Mouse (Mus musculus) olfactory bulb, adult 2 months (tissue): ENCODE measurements around the gene Cep152. TPM values are rescaled to one million over a fixed set of nuclear protein-coding genes. Genes with fewer than 3 reads are reported as not detected.

ENCODE experiments used
- H3K27ac ChIP-seq: fragments of 200-500 bp; 2 replicates; pipeline ENCODE4 v1.5.1; 2012; ENCODE audit warnings: low read depth, low read length; ENCODE audit not compliant: insufficient read depth
- H3K4me1 ChIP-seq: fragments of 200-500 bp; 2 replicates; pipeline ENCODE4 v1.6.1; 2012; ENCODE audit warnings: low read length; ENCODE audit not compliant: control insufficient read depth, insufficient read depth
- H3K4me3 ChIP-seq: fragments of 200-500 bp; 2 replicates; pipeline ENCODE4 v1.5.1; 2012; ENCODE audit warnings: mild to moderate bottlenecking, low read depth, low read length, moderate library complexity; ENCODE audit not compliant: insufficient read depth
- CTCF ChIP-seq: fragments of 200-500 bp; IDR thresholded peaks from 2 replicates; pipeline ENCODE4 v1.5.1; 2012; ENCODE audit warnings: low read depth, mild to moderate bottlenecking, low read length, moderate library complexity; ENCODE audit not compliant: insufficient read depth
- POLR2A ChIP-seq: fragments of 200-500 bp; IDR thresholded peaks from 2 replicates; pipeline ENCODE4 v1.6.1; 2012; ENCODE audit warnings: mild to moderate bottlenecking, low read depth, low read length, moderate library complexity; ENCODE audit not compliant: insufficient read depth
- WGBS: fragments of 180-500 bp; shearing (Covaris S2); methylation state at CpG from one replicate; pipeline ENCODE4 v1.1.7; 2018; 5-methylcytosine and 5-hydroxymethylcytosine counted together
- polyA plus RNA-seq: library from polyadenylated mRNA; stranded (reverse); fragments of >200 nt; gene quantifications from 2 replicates; pipeline ENCODE4 v1.2.4, GENCODE M21; 2012; ENCODE audit warnings: low replicate concordance; ENCODE audit not compliant: missing spikeins, insufficient read depth, insufficient read length

Gene Cep152
- polyA plus RNA-seq, 1 experiment, result not detected

DNA sequence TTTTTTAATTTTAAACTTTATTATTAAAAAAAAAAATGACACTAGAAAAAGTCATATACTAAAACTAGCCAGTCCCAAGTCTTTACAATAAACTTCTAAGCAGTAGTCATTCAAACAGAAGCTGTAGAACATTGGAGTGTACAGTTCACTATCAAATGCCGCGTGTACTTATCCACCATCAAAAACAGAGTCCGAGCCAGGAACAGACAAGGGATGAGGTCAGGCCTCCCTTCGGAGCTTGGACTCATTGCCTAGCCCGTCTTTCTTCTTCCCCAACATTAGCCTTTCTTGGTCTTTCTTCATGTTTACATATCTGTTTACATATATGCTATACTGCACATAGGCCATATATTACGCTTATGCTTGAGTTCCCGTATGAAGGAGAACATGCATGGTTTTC lies 9.5 kb downstream of the Cep152 start:
- Histone ChIP-seq H3K4me3 (no peak overlapping the region), H3K4me1 (no peaks in the 10 kb centered on the region), H3K27ac (no peak overlapping the region)
- WGBS, result 94% methylated on average over 7 of the region's 7 CpGs
- TF ChIP-seq CTCF (no peak), POLR2A (no peak)

DNA sequence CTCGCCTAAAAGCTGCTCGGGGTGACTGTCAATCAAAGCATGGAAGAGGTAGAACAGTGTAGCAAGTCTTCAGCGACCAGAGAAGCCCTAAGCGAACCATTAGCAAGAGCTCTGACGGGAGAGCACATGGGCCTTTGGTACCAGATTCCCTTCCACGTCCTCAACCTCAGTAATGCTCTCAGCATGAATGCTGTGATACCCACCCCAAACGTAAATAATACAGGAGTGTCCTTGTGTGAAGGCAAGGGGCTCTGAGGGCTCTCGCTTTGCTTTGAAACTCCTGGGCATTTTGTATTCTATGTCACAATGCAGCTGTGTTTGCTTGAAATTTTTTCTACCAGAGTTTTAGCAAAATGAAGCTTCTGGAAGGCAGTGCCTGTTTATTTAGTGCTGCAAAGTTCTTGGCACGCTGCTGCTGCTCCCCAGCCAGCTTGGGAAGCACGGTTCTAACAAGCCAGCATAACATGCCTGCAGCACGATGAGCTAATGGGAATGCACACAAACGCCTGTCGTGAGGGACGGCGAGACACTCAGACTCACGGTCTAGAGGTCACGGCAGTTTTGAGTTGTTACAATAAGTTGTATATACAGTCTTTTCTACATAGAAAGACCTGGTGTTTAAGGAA lies 18.6 kb downstream of the Cep152 start:
- Histone ChIP-seq H3K4me3 (no peak overlapping the region), H3K4me1 (peaks cover 4% of the 10 kb centered on the region; the same call in 1 of the 2 replicates), H3K27ac (no peak overlapping the region)
- TF ChIP-seq POLR2A (no peak), CTCF (no peak)
- WGBS, result 38% methylated on average over 17 of the region's 17 CpGs

- no peak overlapping the region for H3K27ac ChIP-seq
- H3K4me1 ChIP-seq, result peaks cover 4% of the 10 kb centered on the region; the same call in 1 of the 2 replicates
- no peak overlapping the region for H3K4me3 ChIP-seq
- TF ChIP-seq CTCF (0 out of 2 replicates have a peak, but pooled peaks have one; percentile 16), POLR2A (no peak)
- 75% methylated on average over 7 of the region's 7 CpGs for WGBS
Measured at GRCm38 (mm10) chr2:125604646-125605045, 20.3 kb downstream of the Cep152 start.

GRCm38 (mm10) chr2:125602970-125603369 lies 21.9 kb downstream of the Cep152 start:
- H3K4me3 ChIP-seq, result no peak overlapping the region
- H3K4me1 ChIP-seq, result peaks cover 7% of the 10 kb centered on the region
- H3K27ac ChIP-seq, result no peak overlapping the region
- TF ChIP-seq CTCF (no peak), POLR2A (no peak)
- WGBS, result 96% methylated on average over 3 of the region's 3 CpGs

DNA sequence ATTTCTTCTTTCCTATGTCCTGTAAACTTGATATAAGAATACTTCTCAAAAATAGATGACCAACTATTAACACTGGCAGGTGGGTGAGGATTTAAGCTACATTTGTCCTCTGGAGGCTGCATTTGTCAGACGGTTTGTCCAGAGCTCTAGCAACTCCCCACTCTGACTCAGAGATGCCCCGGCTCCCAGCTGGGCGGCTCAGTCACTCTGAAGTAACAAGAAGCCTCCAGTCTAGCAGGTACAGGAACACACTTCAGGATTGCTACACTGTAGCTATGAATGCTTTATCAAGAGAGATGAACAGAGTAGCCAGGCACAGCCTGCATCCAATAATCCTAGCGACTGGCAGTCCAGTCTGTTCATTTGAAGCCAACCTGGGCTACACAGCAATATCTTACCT lies 26.0 kb downstream of the Cep152 start:
- no peak overlapping the region for H3K4me3 ChIP-seq
- TF ChIP-seq CTCF (no peak), POLR2A (no peak)
- 70% methylated on average over 4 of the region's 4 CpGs for WGBS
- H3K27ac ChIP-seq, result no peak overlapping the region
- H3K4me1 ChIP-seq, result peaks cover 2% of the 10 kb centered on the region; the same call in 1 of the 2 replicates

DNA sequence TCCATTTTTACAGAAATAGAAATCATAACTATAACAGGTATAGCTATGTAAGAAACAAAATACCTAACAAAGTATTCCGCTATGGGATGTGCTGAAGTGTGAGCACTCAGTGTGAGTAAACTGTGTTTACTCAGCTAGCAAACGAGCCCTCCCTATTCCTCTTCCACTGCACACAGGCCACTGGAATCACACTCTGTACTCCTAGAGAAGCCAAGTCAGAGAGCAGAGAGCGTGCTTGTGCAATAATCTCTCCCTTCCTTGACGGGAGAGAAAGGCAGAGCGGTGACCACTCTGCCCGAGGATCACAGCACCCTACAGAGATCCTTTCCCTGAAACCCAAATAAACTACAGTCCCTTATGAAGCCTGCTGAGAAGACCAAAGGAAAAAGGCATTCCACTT lies 26.7 kb downstream of the Cep152 start:
- no peak overlapping the region for H3K4me3 ChIP-seq
- TF ChIP-seq POLR2A, result no peak
- TF ChIP-seq CTCF, result no peak
- peaks cover 2% of the 10 kb centered on the region; the same call in 1 of the 2 replicates for H3K4me1 ChIP-seq
- 56% methylated on average over 6 of the region's 6 CpGs for WGBS
- H3K27ac ChIP-seq, result no peak overlapping the region

- TF ChIP-seq POLR2A (no peak), CTCF (no peak)
- Histone ChIP-seq H3K4me1 (peaks cover 2% of the 10 kb centered on the region; the same call in 1 of the 2 replicates), H3K4me3 (no peak overlapping the region), H3K27ac (no peak overlapping the region)
- WGBS, result 90% methylated on average over 12 of the region's 12 CpGs
Measured at GRCm38 (mm10) chr2:125594786-125595185, 30.1 kb downstream of the Cep152 start.

DNA sequence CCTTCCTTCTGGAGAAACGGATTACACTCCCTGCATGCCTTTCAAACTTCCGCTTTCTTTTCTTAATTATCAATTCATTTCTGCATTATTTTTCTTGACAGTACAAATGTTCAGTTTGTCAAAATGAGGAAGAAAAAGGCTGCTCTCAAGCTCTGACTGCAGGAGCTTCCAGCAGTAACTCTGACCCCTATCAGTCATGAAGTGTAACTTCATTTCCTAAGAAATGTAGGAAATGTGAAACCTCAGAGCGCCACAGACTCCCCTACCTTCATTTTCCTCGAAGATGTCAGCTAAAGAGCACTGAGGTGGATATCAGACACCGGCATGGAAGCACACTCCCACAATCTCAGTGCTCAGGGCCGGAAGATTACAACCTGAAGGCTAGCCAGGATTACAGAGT lies 30.8 kb downstream of the Cep152 start:
- peaks cover 2% of the 10 kb centered on the region; the same call in 1 of the 2 replicates for H3K4me1 ChIP-seq
- no peak for TF ChIP-seq CTCF
- H3K27ac ChIP-seq, result no peak overlapping the region
- 90% methylated on average over 6 of the region's 6 CpGs for WGBS
- no peak overlapping the region for H3K4me3 ChIP-seq

DNA sequence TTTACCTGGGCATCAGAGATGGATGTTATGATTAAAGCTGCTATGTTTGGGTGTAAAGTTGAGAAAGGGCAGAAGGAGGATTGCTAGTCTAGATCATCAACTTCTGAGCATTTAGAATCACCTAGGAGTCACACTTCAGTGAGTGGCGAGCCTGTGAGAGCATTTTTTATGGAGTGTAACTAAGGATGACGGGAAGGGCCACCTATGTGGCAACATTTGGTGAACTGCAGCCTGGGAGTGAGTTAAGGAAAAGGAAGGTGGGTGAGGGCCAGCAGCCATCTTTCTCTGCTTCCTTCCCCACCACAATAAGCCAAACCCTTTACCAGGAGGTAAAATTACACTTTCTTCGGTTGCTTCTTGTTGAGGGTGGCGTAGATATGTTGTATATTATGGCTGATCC lies 33.0 kb downstream of the Cep152 start:
- Histone ChIP-seq H3K4me3 (no peak overlapping the region), H3K4me1 (no peaks in the 10 kb centered on the region), H3K27ac (no peak overlapping the region)
- 97% methylated on average over 4 of the region's 4 CpGs for WGBS
- TF ChIP-seq POLR2A (no peak), CTCF (no peak)

DNA sequence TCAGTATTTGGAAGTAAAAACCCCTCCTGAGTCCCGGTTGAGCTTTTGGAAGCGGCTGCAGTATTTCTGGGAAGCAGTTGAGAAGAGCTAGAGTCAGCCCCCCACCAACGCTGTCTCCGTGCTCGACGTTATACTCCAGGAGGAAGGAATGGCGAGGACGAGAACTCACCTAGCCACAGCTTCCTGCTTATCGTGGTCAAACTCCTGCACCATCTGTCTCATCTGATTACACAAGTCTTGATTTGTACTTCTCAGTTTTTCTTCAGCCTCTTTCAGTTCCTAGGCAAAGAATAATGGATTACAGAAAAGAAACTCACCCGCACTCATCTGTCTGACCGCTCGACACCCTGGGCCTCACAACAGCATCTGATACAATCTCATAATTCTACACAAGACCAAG lies 35.6 kb downstream of the Cep152 start:
- H3K4me1 ChIP-seq, result no peaks in the 10 kb centered on the region
- H3K27ac ChIP-seq, result no peak overlapping the region
- no peak overlapping the region for H3K4me3 ChIP-seq
- WGBS, result 94% methylated on average over 12 of the region's 12 CpGs
- TF ChIP-seq CTCF (no peak), POLR2A (no peak)
